Mouse (Mus musculus) neural tube, embryonic 10.5 days (tissue): ENCODE results near the gene Tnni1.

Experiments
- DNase-seq: peaks from one replicate; pipeline ENCODE4 v3.0.0-alpha.2; 2017; ENCODE audit warnings: low spot score; ENCODE audit errors: extremely low spot score

Tnni1 gene

GRCm38 (mm10) chr1:135778780-135779535, at the start of gene Tnni1:
Gene Tnni1 (plus strand): TSS chr1:135779434.
- no peak for DNase-seq

- no peak for DNase-seq
These were observed 49.4 kb upstream of the Tnni1 start for GRCm38 (mm10) chr1:135729821-135730220.

DNA sequence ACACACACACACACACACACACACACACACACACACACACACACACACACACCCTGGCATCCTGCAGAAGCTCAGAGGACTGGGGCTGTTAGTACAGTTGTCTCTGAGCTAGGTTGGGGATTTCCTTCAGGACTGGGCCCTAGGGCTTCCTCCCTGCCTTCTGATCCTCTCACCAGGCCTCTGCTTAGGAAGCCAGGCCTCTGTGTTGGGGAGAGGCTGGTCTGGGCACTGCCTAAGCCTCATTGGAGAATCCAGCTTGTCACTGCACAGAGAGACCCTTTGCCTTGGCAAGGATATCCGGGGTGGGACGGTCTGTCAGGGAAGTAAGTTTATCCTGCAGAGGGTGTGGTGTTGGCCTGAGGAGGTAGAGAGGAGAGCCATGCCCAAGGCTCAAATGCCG, 48.9 kb upstream of the Tnni1 start:
- no peak for DNase-seq

DNA sequence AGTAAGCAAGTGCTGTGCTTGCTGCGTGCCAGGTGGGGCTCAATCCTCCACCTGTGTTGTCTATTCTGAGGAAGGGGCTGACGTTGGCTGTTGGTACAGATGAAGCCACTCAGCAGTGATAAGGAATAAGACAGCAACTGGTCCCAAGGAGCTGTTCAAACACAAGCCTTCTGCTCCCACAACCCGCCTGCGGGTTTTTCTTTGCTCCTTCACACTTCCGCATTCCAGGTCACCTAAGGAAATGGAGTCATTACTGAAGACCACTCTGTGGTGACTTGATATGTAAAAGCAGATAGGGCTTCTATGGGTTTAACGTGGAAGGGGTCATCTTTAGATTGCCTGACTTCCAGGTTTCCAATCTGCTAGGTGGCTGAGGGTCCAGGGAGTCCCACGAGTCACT, 47.8 kb upstream of the Tnni1 start:
- no peak for DNase-seq

DNA sequence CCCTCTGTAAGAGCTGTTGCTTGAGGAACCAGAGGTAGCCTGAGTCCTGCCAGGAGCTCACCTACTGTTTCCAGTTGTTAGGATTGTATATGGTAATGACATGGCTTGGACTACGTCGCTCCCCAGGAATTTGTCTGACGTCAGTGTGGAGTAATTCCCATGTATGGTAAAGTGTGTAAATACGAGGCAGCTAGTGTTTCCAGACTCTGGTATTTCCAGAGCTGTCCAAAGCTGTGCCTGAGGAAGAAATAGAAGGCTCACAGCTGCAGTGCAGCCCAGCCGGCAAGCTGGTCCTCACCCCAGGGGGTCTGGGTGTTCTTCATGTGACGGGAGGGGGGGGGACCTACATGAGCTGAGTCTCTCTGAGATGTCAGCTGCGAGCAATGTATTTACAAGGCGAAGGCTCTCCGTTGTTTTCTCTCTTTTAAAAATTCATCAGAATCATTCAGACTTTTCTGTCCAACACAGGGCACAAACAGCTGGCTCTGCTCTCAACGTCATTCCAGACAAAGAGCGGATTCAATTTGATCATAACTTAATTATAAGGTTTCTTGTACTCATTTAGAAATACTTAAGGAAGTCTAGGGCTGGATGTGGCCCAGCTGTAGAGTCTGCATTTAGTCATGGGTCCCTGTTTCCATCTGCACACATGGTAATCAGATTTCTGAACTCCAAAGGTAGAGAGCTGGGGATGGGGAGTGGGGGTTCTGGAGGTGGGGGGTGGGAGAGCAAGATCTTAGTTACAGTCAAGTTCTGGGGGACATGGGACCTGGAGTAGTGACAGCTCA, 47.1 kb upstream of the Tnni1 start:
- peak; percentile 49 for DNase-seq

- no peak for DNase-seq
These were observed 44.9 kb upstream of the Tnni1 start for GRCm38 (mm10) chr1:135734225-135734937.

DNA sequence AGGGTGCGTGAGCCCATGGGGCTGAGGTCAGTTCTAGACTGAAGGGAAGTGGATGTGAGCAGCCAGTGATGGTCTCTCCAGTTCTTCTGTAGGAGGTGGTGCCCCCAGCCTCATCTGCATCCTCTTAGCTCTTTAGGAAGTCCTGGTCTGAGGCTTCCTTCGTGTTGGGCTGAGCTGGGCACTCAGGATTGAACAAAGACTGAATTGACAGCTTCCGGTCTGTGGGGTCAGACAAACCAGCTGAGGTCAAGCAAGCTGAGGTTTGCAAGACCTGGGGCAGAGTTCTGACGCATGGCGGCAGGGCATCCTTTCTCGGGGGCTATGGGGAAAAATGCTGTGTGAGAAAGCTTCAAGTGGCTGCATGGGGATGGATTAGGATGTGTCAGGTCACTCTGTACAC, 43.8 kb upstream of the Tnni1 start:
- no peak for DNase-seq

DNA sequence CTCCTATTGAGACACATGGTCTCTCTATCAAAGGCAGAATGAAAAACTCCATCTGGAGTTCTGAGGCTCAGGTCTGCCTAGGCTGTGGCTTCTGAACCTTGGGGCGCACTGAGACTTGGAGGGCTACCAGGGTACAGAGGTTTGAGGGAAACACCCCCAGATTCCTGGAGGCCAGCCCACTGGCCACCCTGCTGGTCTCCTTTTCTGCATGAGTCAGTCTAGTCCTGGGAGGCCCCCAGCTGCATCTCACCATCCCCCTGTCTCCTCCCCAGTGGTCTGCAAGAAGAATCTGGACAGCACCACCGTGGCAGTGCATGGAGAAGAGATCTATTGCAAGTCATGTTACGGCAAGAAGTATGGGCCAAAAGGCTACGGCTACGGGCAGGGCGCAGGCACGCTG, 34.2 kb upstream of the Tnni1 start:
- DNase-seq, result no peak

GRCm38 (mm10) chr1:135746248-135746647, 33.0 kb upstream of the Tnni1 start:
- DNase-seq, result no peak

- DNase-seq, result peak; percentile 93
These were observed 26.4 kb upstream of the Tnni1 start for GRCm38 (mm10) chr1:135752737-135753348.

- DNase-seq, result no peak
These were observed 23.9 kb upstream of the Tnni1 start for GRCm38 (mm10) chr1:135755287-135755686.

- no peak for DNase-seq
These were observed 23.3 kb upstream of the Tnni1 start for GRCm38 (mm10) chr1:135755913-135756312.

- DNase-seq, result no peak
These were observed 21.9 kb upstream of the Tnni1 start for GRCm38 (mm10) chr1:135757287-135757686.

GRCm38 (mm10) chr1:135759685-135760084, 19.5 kb upstream of the Tnni1 start:
- DNase-seq, result no peak

DNA sequence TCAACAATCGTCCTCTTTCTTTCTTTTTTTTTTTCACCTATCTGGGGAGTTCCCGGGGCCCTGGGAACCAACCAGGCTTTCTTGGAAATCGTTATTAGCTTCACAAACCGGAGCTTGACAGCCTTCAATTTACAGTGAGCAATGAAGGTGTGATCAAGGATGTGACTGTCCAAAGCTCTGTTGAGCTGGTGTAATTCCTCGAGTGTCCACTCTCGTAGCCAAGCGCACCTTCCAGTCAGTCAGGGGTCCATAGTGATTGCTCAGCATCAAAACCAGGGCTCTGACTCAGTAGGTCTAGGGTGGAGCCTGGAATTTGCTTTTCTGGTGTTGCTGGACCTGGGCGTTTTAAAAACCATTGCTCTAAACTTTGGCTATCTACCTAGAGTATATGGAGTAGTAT, 19.0 kb upstream of the Tnni1 start:
- no peak for DNase-seq

DNA sequence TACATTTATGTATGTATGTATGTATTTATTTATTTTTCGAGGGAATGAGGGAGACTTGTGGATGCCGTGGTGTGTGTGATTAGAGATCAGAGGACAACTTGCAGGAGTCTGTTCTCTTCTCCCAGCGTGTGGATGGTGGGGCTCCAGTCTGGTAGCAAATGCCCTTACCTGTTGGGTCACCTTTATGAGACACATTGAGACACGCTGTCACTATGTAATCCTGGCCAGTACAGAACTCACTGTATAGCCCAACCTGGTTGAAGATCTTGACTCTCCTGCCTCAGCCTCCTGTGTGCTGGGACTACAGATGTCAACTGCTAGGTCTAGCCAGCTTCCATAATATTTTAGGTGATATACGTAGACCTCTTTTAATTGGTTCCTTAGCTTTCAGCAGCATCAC, 17.5 kb upstream of the Tnni1 start:
- no peak for DNase-seq

DNA sequence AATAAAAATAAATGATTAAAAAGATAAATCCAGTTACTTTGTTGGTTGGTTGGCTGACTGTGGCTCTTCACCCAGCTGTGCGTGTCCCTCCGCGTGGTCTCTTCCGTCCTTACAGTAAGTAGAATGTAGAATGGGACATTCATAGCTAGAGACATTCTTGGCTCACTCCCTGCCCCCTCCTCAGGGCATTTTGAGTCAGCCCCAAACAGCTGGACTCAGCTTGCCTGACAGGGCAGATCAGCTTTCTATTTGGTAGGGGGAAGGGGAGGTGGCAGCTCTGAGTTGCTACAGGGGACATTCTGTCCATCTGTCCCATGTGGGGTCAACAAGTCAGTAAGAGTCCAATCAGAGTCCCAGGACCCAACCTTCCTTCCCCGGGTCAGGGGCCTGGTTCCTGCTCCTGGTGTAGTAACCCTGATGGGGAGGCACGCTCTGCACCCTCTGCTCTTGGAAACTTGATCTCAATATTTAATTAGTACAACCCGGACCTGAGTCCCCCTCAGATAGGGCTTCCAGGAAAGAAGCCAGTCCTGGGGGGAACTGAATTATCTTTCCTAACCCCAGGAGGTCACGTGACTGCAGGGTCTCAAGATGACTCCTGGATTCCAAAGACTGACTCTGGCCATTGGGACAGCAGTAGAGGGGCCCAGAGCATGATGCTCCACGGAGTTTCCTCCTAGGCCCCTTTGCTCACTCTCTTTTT, 15.6 kb upstream of the Tnni1 start:
- DNase-seq, result no peak

DNA sequence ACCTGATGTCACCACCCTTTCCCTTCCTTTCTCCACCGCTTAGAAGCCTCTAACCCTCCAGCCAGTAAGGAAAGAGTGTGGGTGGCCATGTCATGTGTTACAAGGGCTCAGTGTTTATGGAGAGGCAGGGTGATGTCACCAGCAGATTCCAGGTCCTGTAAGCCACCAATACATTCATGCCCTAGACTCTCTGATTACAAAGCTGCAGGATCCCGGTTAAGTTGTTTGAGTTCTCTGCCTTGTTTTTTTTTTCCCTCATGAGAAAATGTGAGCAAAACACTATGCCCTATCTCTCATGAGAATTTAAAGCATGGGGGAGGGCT, 15.1 kb upstream of the Tnni1 start:
- no peak for DNase-seq

GRCm38 (mm10) chr1:135765645-135766591, 13.3 kb upstream of the Tnni1 start, which contains the start of gene Phlda3:
Gene Phlda3 (plus strand): TSS chr1:135766119.
- DNase-seq, result peak; percentile 81
